Mouse (Mus musculus) myocyte (in vitro differentiated cells): ENCODE results near the gene Lrriq1.

Experiments
- CEBPB ChIP-seq: IDR thresholded peaks from 2 replicates; pipeline ENCODE4 v1.6.1; 2011; ENCODE audit warnings: mild to moderate bottlenecking, moderate library complexity; ENCODE audit not compliant: poor library complexity, insufficient read depth, severe bottlenecking
- MAX ChIP-seq: IDR thresholded peaks from one replicate; pipeline ENCODE4 v1.6.1; 2011; ENCODE audit warnings: low read depth, mild to moderate bottlenecking, control low read depth
- MYOG ChIP-seq, 3 experiments: IDR thresholded peaks; one replicate each; pipeline ENCODE4 v1.6.1; 2011; ENCODE audit warnings: control low read depth in 2 of 3, low read depth in 2 of 3, mild to moderate bottlenecking in 2 of 3; ENCODE audit not compliant: insufficient read length in 2 of 3, control insufficient read depth in 1 of 3, insufficient read depth in 1 of 3
- POLR2A ChIP-seq: IDR thresholded peaks from one replicate; pipeline ENCODE4 v1.6.1; 2011; ENCODE audit warnings: low read depth, mild to moderate bottlenecking, control low read depth, moderate library complexity; ENCODE audit not compliant: insufficient read length
- TCF12 ChIP-seq: IDR thresholded peaks from one replicate; pipeline ENCODE4 v1.6.1; 2011; ENCODE audit warnings: mild to moderate bottlenecking, control low read depth; ENCODE audit not compliant: poor library complexity, insufficient read depth, severe bottlenecking

GRCm38 (mm10) chr10:103030931-103031330 lies 205.2 kb downstream of the Lrriq1 start:
- TF ChIP-seq POLR2A (no peak), MYOG (IDR thresholded peaks at IDR 0.05; ENCODE audit: control insufficient read depth in 1 of 3, insufficient read depth in 1 of 3, insufficient read length in 2 of 3, low read depth in 2 of 3) (no peak), TCF12 (no peak), MAX (no peak), CEBPB (no peak)
